9 mouse cellular contexts compared by ENCODE assay signal in genomic region chr8:124521946-124522345, GRCm38 (mm10). TPM values are rescaled to one million over a fixed set of nuclear protein-coding genes. Genes with fewer than 3 reads are reported as not detected.
DNase-seq lines count a peak whose midpoint lies in the region; ATAC-seq and TF ChIP-seq lines count a peak whose summit lies in the region.
"Had no signal": no experiment of that assay in that cellular context is flagged by ENCODE, and none has a peak within 500 bp of the region (broad histone marks: within the 10 kb centered on the region; RNA-seq: fewer than 3 reads in every experiment).

No protein-coding gene starts in this region.

- no peaks in the 10 kb centered on the region for H3K36me3 ChIP-seq in hindbrain, embryonic 11.5 days (ENCODE audit: control insufficient read depth, insufficient read depth, low read length)
- H3K36me3 ChIP-seq in limb, embryonic 12.5 days = peaks cover 26% of the 10 kb centered on the region
- H3K36me3 ChIP-seq in small intestine, adult 2 months (ENCODE audit: control insufficient read depth, insufficient read depth, low read length) = peaks cover 16% of the 10 kb centered on the region

- no peak for ATAC-seq in hindbrain, embryonic 11.5 days (ENCODE audit: low FRiP score)
- no peak for ATAC-seq in limb, embryonic 12.5 days (ENCODE audit: insufficient number of reproducible peaks, insufficient read depth, low FRiP score, low TSS enrichment, low read depth)

- no peaks in the 10 kb centered on the region for H3K9me3 ChIP-seq in hindbrain, embryonic 11.5 days (ENCODE audit: control insufficient read depth, low read length)
- H3K9me3 ChIP-seq in limb, embryonic 12.5 days = no peaks in the 10 kb centered on the region

- TF ChIP-seq POLR2A in small intestine, adult 2 months (IDR thresholded peaks at IDR 0.05; ENCODE audit: low read depth, low read length) = no peak

- peaks cover 2% of the 10 kb centered on the region; the same call in 1 of the 2 replicates for H3K4me1 ChIP-seq in hindbrain, embryonic 11.5 days (replicated peaks; ENCODE audit: control insufficient read depth, insufficient read depth, low read length)
- peaks cover 10% of the 10 kb centered on the region for H3K4me1 ChIP-seq in limb, embryonic 12.5 days (replicated peaks)
- peaks cover 13% of the 10 kb centered on the region; the same call in 1 of the 2 replicates for H3K4me1 ChIP-seq in small intestine, adult 2 months (ENCODE audit: control insufficient read depth, insufficient read depth, insufficient read length, low read length)

- H3K9ac ChIP-seq in hindbrain, embryonic 11.5 days (ENCODE audit: low read depth, low read length) = no peak overlapping the region
- H3K9ac ChIP-seq in limb, embryonic 12.5 days (replicated peaks) = peak overlapping the region; percentile 83; the same call in 1 of the 2 replicates

- H3K4me2 ChIP-seq in hindbrain, embryonic 11.5 days (replicated peaks; ENCODE audit: low read depth, low read length) = peak overlapping the region; percentile 80; the same call in 1 of the 2 replicates
- H3K4me2 ChIP-seq in limb, embryonic 12.5 days = peak overlapping the region; percentile 91

- no peaks in the 10 kb centered on the region for H3K27me3 ChIP-seq in hindbrain, embryonic 11.5 days (ENCODE audit: control insufficient read depth, insufficient read depth, low read length)
- peaks cover 10% of the 10 kb centered on the region for H3K27me3 ChIP-seq in limb, embryonic 12.5 days
- H3K27me3 ChIP-seq in small intestine, adult 2 months (ENCODE audit: control insufficient read depth, insufficient read depth, low read length) = no peaks in the 10 kb centered on the region

- no peak overlapping the region for H3K27ac ChIP-seq in left cerebral cortex, adult 2 months
- H3K27ac ChIP-seq in hindbrain, embryonic 11.5 days (ENCODE audit: low read depth, low read length) = no peak overlapping the region
- H3K27ac ChIP-seq in limb, embryonic 12.5 days = no peak overlapping the region
- no peak overlapping the region for H3K27ac ChIP-seq in small intestine, adult 2 months (ENCODE audit: insufficient read depth, low read depth, low read length)

- peak overlapping the region; percentile 96 for H3K4me3 ChIP-seq in left cerebral cortex, adult 2 months
- H3K4me3 ChIP-seq in hindbrain, embryonic 11.5 days (ENCODE audit: low read depth, low read length) = peak overlapping the region; percentile 91; the same call in 1 of the 2 replicates
- peak overlapping the region; percentile 91 for H3K4me3 ChIP-seq in limb, embryonic 12.5 days (replicated peaks)
- H3K4me3 ChIP-seq in small intestine, adult 2 months (ENCODE audit: low read depth, low read length) = peak overlapping the region; percentile 16; the same call in 1 of the 2 replicates

- intact Hi-C loops in left cerebral cortex, adult 2 months (cut with DNase I) = loop anchor here (2.0 kb wide), 1 partner anchor 87 kb away; no protein-coding TSS in a partner anchor
- intact Hi-C loops in left cerebral cortex, postnatal 25 days (cut with DNase I) = loop anchor here (5.0 kb wide), 1 partner anchor 50 kb away; no protein-coding TSS in a partner anchor

- no peak for DNase-seq in left cerebral cortex, adult 2 months (ENCODE audit: extremely low spot score in 1 of 2, low spot score in 2 of 2)
- no peak for DNase-seq in left cerebral cortex, postnatal 25 days (ENCODE audit: low spot score in 2 of 2)
- DNase-seq in hindbrain, embryonic 11.5 days (ENCODE audit: low spot score) = no peak
- DNase-seq in left cerebral cortex, adult 8-10 months (ENCODE audit: low spot score in 2 of 2) = no peak
- no peak for DNase-seq in right cerebral cortex, postnatal 10 days (ENCODE audit: low spot score in 2 of 2)
- DNase-seq in gastrocnemius, postnatal 25 days = no peak

- WGBS in hindbrain, embryonic 11.5 days = 97% methylated on average over 6 of the region's 6 CpGs
- WGBS in limb, embryonic 12.5 days = 88% methylated on average over 6 of the region's 6 CpGs
- 89% methylated on average over 6 of the region's 6 CpGs for WGBS in small intestine, adult 2 months

- TF ChIP-seq CTCF in left cerebral cortex, adult 2 months (IDR thresholded peaks at IDR 0.05) = no peak
- TF ChIP-seq CTCF in small intestine, adult 2 months (IDR thresholded peaks at IDR 0.05; ENCODE audit: extremely low read depth, insufficient read length, insufficient replicate concordance, low read depth, low read length) = no peak

RNA-seq across cellular contexts. Expression of gene Cog2, which starts 1.4 kb away (rescaled TPM):
- total RNA-seq in left cerebral cortex, adult 2 months (2021) = 10 to 100 TPM; 35.1 to 46.5 TPM
- total RNA-seq in left cerebral cortex, postnatal 25 days (2021) = 10 to 100 TPM; 37.0 to 39.3 TPM
- 35.8 and 39.5 TPM in 2 replicates for polyA plus RNA-seq in hindbrain, embryonic 11.5 days (2014; fragmentation: Nextera tagmentation; extraction: Ambion mirVana)
- 42.8 and 46.2 TPM in 2 replicates for polyA plus RNA-seq in limb, embryonic 12.5 days (2016; fragmentation: Nextera tagmentation; extraction: Ambion mirVana)
- polyA plus RNA-seq in small intestine, adult 2 months (2012; rRNA removed) = 8.3 and 14.7 TPM in 2 replicates
- total RNA-seq in left cerebral cortex, adult 8-10 months (2022) = 10 to 100 TPM; 43.2 to 49.2 (median 45.7) TPM
- total RNA-seq in gastrocnemius, postnatal 25 days (2021) = 10 to 100 TPM; 16.1 to 19.2 TPM

RNA-seq across cellular contexts. Expression of gene Agt, which starts 47.6 kb away (rescaled TPM):
- total RNA-seq in left cerebral cortex, adult 2 months (2021) = 10 to 100 TPM; 13.3 to 17.8 TPM
- total RNA-seq in left cerebral cortex, postnatal 25 days (2021) = 10 to 100 TPM; 21.5 to 23.9 TPM
- 0.14 and 0.15 TPM in 2 replicates for polyA plus RNA-seq in hindbrain, embryonic 11.5 days (2014; fragmentation: Nextera tagmentation; extraction: Ambion mirVana)
- not detected in 2 replicates for polyA plus RNA-seq in limb, embryonic 12.5 days (2016; fragmentation: Nextera tagmentation; extraction: Ambion mirVana)
- polyA plus RNA-seq in small intestine, adult 2 months (2012; rRNA removed) = 10.7 and 36.2 TPM in 2 replicates
- 10 to 100 TPM; 17.3 to 31.4 (median 24.9) TPM for total RNA-seq in left cerebral cortex, adult 8-10 months (2022)
- 10 to 100 TPM; 15.7 to 19.7 TPM for total RNA-seq in gastrocnemius, postnatal 25 days (2021)

RNA-seq across cellular contexts. Expression of gene Capn9, which starts 54.0 kb away (rescaled TPM):
- total RNA-seq in left cerebral cortex, adult 2 months (2021) = not detected
- under 1 TPM in 1 of 2 experiments, not detected in 1; 0.21 TPM for total RNA-seq in left cerebral cortex, postnatal 25 days (2021)
- polyA plus RNA-seq in hindbrain, embryonic 11.5 days (2014; fragmentation: Nextera tagmentation; extraction: Ambion mirVana) = 0.08 TPM in 1 of 2 replicates, not detected in the other
- polyA plus RNA-seq in limb, embryonic 12.5 days (2016; fragmentation: Nextera tagmentation; extraction: Ambion mirVana) = not detected in 2 replicates
- 8.2 and 11.4 TPM in 2 replicates for polyA plus RNA-seq in small intestine, adult 2 months (2012; rRNA removed)
- under 1 TPM in 1 of 4 experiments, not detected in 3; 0.35 TPM for total RNA-seq in left cerebral cortex, adult 8-10 months (2022)
- not detected for total RNA-seq in gastrocnemius, postnatal 25 days (2021)
- total RNA-seq: left cerebral cortex, postnatal 10 days had no signal

Comparison
In these comparisons a context has a peak if more than half of its experiments do, and no peak if none do; other contexts are left out.
1. H3K4me3 ChIP-seq: peak in every context shown above with its lines; median percentile 96 in left cerebral cortex, adult 2 months; 91 in hindbrain, embryonic 11.5 days; 91 in limb, embryonic 12.5 days; 16 in small intestine, adult 2 months.